Mouse (Mus musculus) cerebellum, postnatal 36 days (tissue): ENCODE results near the gene Slc7a10.

Experiments
- DNase-seq, 2 experiments: peaks; one replicate each; pipeline ENCODE4 v3.0.0; 2021 to 2022; ENCODE audit warnings: mixed read lengths in 2 of 2

Slc7a10 gene

GRCm38 (mm10) chr7:35185889-35186569 lies at the start of gene Slc7a10:
TSS of gene Slc7a10 (plus strand) at chr7:35186385.
- no peak for DNase-seq

- DNase-seq = no peak
These were observed 48.7 kb upstream of the Slc7a10 start for GRCm38 (mm10) chr7:35137524-35137923.

GRCm38 (mm10) chr7:35138481-35138880 lies 47.7 kb upstream of the Slc7a10 start:
- no peak for DNase-seq

GRCm38 (mm10) chr7:35139880-35140279 lies 46.3 kb upstream of the Slc7a10 start:
- DNase-seq = no peak

GRCm38 (mm10) chr7:35141519-35141918 lies 44.7 kb upstream of the Slc7a10 start:
- DNase-seq = peak in 1 of 2 experiments; percentile 16

GRCm38 (mm10) chr7:35142522-35142921 lies 43.7 kb upstream of the Slc7a10 start:
- no peak for DNase-seq

- no peak for DNase-seq
These were observed 42.1 kb upstream of the Slc7a10 start for GRCm38 (mm10) chr7:35143864-35144618.

- no peak for DNase-seq
These were observed 41.1 kb upstream of the Slc7a10 start for GRCm38 (mm10) chr7:35145068-35145467.

- DNase-seq = no peak
These were observed 39.9 kb upstream of the Slc7a10 start for GRCm38 (mm10) chr7:35146269-35146668.

GRCm38 (mm10) chr7:35149616-35150433 lies 36.4 kb upstream of the Slc7a10 start:
- no peak for DNase-seq

- DNase-seq = no peak
These were observed 35.3 kb upstream of the Slc7a10 start for GRCm38 (mm10) chr7:35150860-35151259.

GRCm38 (mm10) chr7:35154449-35154848 lies 31.7 kb upstream of the Slc7a10 start:
- DNase-seq = no peak

GRCm38 (mm10) chr7:35156561-35157477 lies 29.4 kb upstream of the Slc7a10 start:
- DNase-seq = no peak

- no peak for DNase-seq
These were observed 28.7 kb upstream of the Slc7a10 start for GRCm38 (mm10) chr7:35157512-35157911.

- DNase-seq = no peak
These were observed 23.7 kb upstream of the Slc7a10 start for GRCm38 (mm10) chr7:35162443-35162842.

GRCm38 (mm10) chr7:35163600-35163999 lies 22.6 kb upstream of the Slc7a10 start:
- no peak for DNase-seq

GRCm38 (mm10) chr7:35164131-35164530 lies 22.1 kb upstream of the Slc7a10 start:
- DNase-seq = no peak

- DNase-seq = no peak
These were observed 19.2 kb upstream of the Slc7a10 start for GRCm38 (mm10) chr7:35166988-35167387.

GRCm38 (mm10) chr7:35167925-35168324 lies 18.3 kb upstream of the Slc7a10 start:
- DNase-seq = no peak

GRCm38 (mm10) chr7:35169341-35169740 lies 16.8 kb upstream of the Slc7a10 start:
- peak; percentile 85 to 87 for DNase-seq

GRCm38 (mm10) chr7:35171867-35172382 lies 14.3 kb upstream of the Slc7a10 start:
- DNase-seq = peak; percentile 70 to 79

GRCm38 (mm10) chr7:35172519-35172918 lies 13.7 kb upstream of the Slc7a10 start:
- no peak for DNase-seq
